Mouse (Mus musculus): Measurements from ENCODE around the gene Pitpnm2. TPM values are rescaled to one million over a fixed set of nuclear protein-coding genes. Genes with fewer than 3 reads are reported as not detected.

Gene Pitpnm2
- polyA plus RNA-seq, 1 experiment, result 4.0 TPM

DNA sequence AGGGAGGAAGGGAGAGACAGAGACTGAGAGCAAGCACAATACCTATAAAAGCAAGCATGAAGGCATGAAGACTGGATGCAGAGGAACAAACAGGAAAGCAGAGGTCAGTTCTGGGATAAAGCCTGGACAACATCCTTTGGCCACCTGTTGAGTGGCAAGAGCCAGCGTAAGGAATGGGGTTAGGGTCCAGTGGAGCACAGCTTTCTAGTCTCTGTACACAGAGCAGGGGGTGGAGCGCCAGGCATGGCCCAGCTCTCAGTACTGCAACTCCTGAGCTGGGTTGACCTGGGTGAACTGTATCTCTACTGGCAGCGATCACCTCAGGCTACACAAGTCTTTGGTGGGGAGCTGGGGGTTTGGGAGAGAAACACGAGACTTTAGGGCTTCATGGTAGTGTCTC lies 77.3 kb downstream of the Pitpnm2 start:
- no peaks in the 10 kb centered on the region for H3K79me2 ChIP-seq (ENCODE audit: control insufficient read depth, insufficient read depth)
- H3K27me3 ChIP-seq (ENCODE audit: control insufficient read depth, insufficient read depth, insufficient read length), result no peaks in the 10 kb centered on the region
- no peak overlapping the region for H3ac ChIP-seq (ENCODE audit: control insufficient read depth, insufficient read length, low read depth)
- no peaks in the 10 kb centered on the region for H3K36me3 ChIP-seq (ENCODE audit: control insufficient read depth, insufficient read depth)
- no peak overlapping the region for H3K4me3 ChIP-seq (ENCODE audit: insufficient read depth, poor library complexity, severe bottlenecking)
- H3K79me3 ChIP-seq (ENCODE audit: low read depth), result no peaks in the 10 kb centered on the region
- TF ChIP-seq FOSL1 (IDR thresholded peaks at IDR 0.05; ENCODE audit: insufficient read depth, low read length, poor library complexity, severe bottlenecking), result no peak
- TF ChIP-seq CTCF (IDR thresholded peaks at IDR 0.05; ENCODE audit: control insufficient read depth, insufficient read depth, insufficient read length), result no peak
- TF ChIP-seq MAX (IDR thresholded peaks at IDR 0.05), result no peak
- TF ChIP-seq MYOG (IDR thresholded peaks at IDR 0.05; ENCODE audit: control insufficient read depth, extremely low read depth, insufficient read length), result no peak
- TF ChIP-seq CEBPB (IDR thresholded peaks at IDR 0.05; ENCODE audit: low read depth), result no peak
- TF ChIP-seq MYOD1 (IDR thresholded peaks at IDR 0.05; ENCODE audit: control insufficient read depth, insufficient read length, low read depth), result no peak
- no peak for TF ChIP-seq USF1 (IDR thresholded peaks at IDR 0.05; ENCODE audit: low read depth)

DNA sequence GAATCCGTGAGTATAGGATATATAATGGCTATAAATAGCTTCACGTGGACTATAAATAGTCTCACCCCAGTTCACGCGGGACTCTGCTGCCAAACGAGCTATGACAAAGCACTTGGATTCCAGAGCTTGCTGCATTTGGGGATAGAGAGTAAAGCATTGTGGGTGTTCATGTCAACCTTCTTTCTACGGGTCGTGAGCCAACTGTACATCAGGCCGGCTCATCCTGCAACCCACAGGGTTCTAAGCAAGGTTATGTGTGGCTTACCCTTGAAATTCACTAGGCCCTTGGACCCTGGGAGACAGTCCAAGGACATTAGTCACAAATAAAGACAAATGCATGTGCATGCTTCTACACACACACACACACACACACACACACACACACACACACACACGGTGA lies 77.8 kb downstream of the Pitpnm2 start:
- H3K27me3 ChIP-seq (ENCODE audit: control insufficient read depth, insufficient read depth, insufficient read length), result no peaks in the 10 kb centered on the region
- H3K4me3 ChIP-seq (ENCODE audit: insufficient read depth, poor library complexity, severe bottlenecking), result no peak overlapping the region
- TF ChIP-seq CTCF (IDR thresholded peaks at IDR 0.05; ENCODE audit: control insufficient read depth, insufficient read depth, insufficient read length) (no peak), MYOD1 (IDR thresholded peaks at IDR 0.05; ENCODE audit: control insufficient read depth, insufficient read length, low read depth) (no peak), MYOG (IDR thresholded peaks at IDR 0.05; ENCODE audit: control insufficient read depth, extremely low read depth, insufficient read length) (no peak), CEBPB (IDR thresholded peaks at IDR 0.05; ENCODE audit: low read depth) (no peak), FOSL1 (IDR thresholded peaks at IDR 0.05; ENCODE audit: insufficient read depth, low read length, poor library complexity, severe bottlenecking) (no peak), MAX (IDR thresholded peaks at IDR 0.05) (no peak)
- H3K79me3 ChIP-seq (ENCODE audit: low read depth), result no peaks in the 10 kb centered on the region
- no peak overlapping the region for H3ac ChIP-seq (ENCODE audit: control insufficient read depth, insufficient read length, low read depth)
- H3K79me2 ChIP-seq (ENCODE audit: control insufficient read depth, insufficient read depth), result no peaks in the 10 kb centered on the region
- H3K36me3 ChIP-seq (ENCODE audit: control insufficient read depth, insufficient read depth), result no peaks in the 10 kb centered on the region

DNA sequence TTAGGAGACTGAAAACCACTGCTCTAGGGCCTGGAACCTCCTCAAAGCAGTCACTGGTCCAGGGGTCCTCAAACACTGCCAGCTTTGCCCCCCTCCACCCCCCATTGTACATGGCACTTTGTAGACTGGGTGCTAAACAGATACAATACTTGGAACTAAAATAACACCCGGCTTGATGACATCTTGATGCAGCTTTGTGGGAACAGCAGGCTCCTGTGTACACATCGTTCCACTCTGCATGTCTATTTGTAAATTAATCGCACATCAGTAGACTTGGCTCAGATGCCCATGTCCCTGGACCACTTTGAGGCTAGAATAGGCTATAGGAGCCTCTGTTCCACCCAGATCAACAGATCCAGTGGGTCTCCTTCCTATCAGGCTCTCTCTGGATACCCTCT lies 80.3 kb downstream of the Pitpnm2 start:
- Histone ChIP-seq H3K79me3 (ENCODE audit: low read depth) (no peaks in the 10 kb centered on the region), H3ac (ENCODE audit: control insufficient read depth, insufficient read length, low read depth) (no peak overlapping the region), H3K79me2 (ENCODE audit: control insufficient read depth, insufficient read depth) (no peaks in the 10 kb centered on the region), H3K36me3 (ENCODE audit: control insufficient read depth, insufficient read depth) (no peaks in the 10 kb centered on the region), H3K4me3 (ENCODE audit: insufficient read depth, poor library complexity, severe bottlenecking) (no peak overlapping the region), H3K27me3 (ENCODE audit: control insufficient read depth, insufficient read depth, insufficient read length) (no peaks in the 10 kb centered on the region)
- TF ChIP-seq FOSL1 (IDR thresholded peaks at IDR 0.05; ENCODE audit: insufficient read depth, low read length, poor library complexity, severe bottlenecking) (no peak), MAX (IDR thresholded peaks at IDR 0.05) (no peak)

DNA sequence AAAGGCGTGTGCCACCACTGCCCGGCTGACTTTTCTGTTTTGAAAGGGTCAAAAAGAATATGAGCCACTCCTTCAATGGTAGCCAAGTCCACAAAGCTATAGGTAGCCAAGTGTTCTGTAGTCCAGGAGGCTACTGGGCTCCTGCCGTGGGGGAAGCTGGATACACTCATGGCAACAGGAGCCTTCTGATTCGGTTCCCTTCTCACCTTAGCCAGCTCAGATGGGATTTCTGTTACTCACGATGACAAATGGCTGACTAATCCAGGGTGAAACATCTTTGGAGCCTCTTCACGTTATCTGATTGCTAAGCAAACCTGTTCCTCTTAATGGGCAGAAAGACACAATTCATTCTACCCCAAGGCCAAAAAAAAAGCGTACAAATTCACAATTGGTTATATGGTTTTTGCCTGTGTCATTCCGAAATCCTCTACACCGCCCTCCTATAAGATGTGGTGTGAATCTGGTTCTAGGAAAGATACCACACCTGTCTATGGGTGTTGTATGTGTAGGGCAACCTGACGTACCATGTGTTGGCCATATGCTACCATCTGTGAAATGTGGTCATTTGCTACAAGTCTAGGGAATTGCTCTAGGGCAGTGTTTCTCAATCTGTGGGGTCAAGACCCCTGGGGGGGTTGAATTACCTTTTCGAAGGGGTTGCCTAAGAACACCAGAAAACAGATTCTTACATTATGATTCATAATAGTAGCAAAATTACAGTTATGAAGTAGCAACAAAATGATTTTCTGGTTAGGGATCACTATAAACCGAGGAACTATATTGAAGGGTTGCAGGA lies 80.9 kb downstream of the Pitpnm2 start:
- Histone ChIP-seq H3K36me3 (ENCODE audit: control insufficient read depth, insufficient read depth) (no peaks in the 10 kb centered on the region), H3K4me3 (ENCODE audit: insufficient read depth, poor library complexity, severe bottlenecking) (no peak overlapping the region)

DNA sequence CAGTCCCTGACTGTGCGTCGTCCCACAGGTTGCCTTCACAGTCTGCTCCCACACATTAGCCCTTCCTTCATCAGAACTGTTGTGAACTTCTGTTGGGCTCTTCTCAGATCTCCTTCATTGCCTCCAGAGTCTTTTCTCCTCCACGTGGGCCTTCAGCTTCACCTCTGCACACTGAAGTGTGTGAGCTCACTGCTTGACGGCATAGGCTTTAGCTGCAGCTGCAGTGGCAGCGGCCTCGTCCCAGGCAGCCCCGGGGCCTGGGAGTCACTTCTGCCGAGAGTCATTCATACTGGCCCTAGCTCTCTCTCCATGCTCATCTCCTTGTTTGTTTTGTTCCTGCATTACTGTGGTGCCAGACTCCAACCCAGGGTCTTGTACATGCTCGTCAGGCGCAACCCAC lies 81.9 kb downstream of the Pitpnm2 start:
- Histone ChIP-seq H3ac (ENCODE audit: control insufficient read depth, insufficient read length, low read depth) (no peak overlapping the region), H3K36me3 (ENCODE audit: control insufficient read depth, insufficient read depth) (no peaks in the 10 kb centered on the region), H3K79me2 (ENCODE audit: control insufficient read depth, insufficient read depth) (no peaks in the 10 kb centered on the region), H3K79me3 (ENCODE audit: low read depth) (no peaks in the 10 kb centered on the region), H3K4me3 (ENCODE audit: insufficient read depth, poor library complexity, severe bottlenecking) (no peak overlapping the region), H3K27me3 (ENCODE audit: control insufficient read depth, insufficient read depth, insufficient read length) (no peaks in the 10 kb centered on the region)
- TF ChIP-seq MYOD1 (IDR thresholded peaks at IDR 0.05; ENCODE audit: control insufficient read depth, insufficient read length, low read depth) (no peak), CEBPB (IDR thresholded peaks at IDR 0.05; ENCODE audit: low read depth) (no peak), MAX (IDR thresholded peaks at IDR 0.05) (no peak)

More for the DNA sequence above, 80.9 kb downstream of the Pitpnm2 start:
- Histone ChIP-seq H3K79me2 (ENCODE audit: control insufficient read depth, insufficient read depth) (no peaks in the 10 kb centered on the region), H3ac (ENCODE audit: control insufficient read depth, insufficient read length, low read depth) (no peak overlapping the region), H3K27me3 (ENCODE audit: control insufficient read depth, insufficient read depth, insufficient read length) (no peaks in the 10 kb centered on the region), H3K79me3 (ENCODE audit: low read depth) (no peaks in the 10 kb centered on the region)
- no peak for TF ChIP-seq USF1 (IDR thresholded peaks at IDR 0.05; ENCODE audit: low read depth)
- TF ChIP-seq FOSL1 (IDR thresholded peaks at IDR 0.05; ENCODE audit: insufficient read depth, low read length, poor library complexity, severe bottlenecking), result no peak
- peak; percentile 20 for TF ChIP-seq CEBPB (IDR thresholded peaks at IDR 0.05; ENCODE audit: low read depth)
- TF ChIP-seq MAX (IDR thresholded peaks at IDR 0.05), result no peak

- H3K36me3 ChIP-seq (ENCODE audit: control insufficient read depth, insufficient read depth), result no peaks in the 10 kb centered on the region
- H3ac ChIP-seq (ENCODE audit: control insufficient read depth, insufficient read length, low read depth), result no peak overlapping the region
- no peak overlapping the region for H3K4me3 ChIP-seq (ENCODE audit: insufficient read depth, poor library complexity, severe bottlenecking)
- no peak for TF ChIP-seq USF1 (IDR thresholded peaks at IDR 0.05; ENCODE audit: low read depth)
- no peak for TF ChIP-seq CTCF (IDR thresholded peaks at IDR 0.05; ENCODE audit: control insufficient read depth, insufficient read depth, insufficient read length)
- TF ChIP-seq CEBPB (IDR thresholded peaks at IDR 0.05; ENCODE audit: low read depth), result no peak
- TF ChIP-seq MYOD1 (IDR thresholded peaks at IDR 0.05; ENCODE audit: control insufficient read depth, insufficient read length, low read depth), result no peak
- H3K79me2 ChIP-seq (ENCODE audit: control insufficient read depth, insufficient read depth), result no peaks in the 10 kb centered on the region
- no peaks in the 10 kb centered on the region for H3K27me3 ChIP-seq (ENCODE audit: control insufficient read depth, insufficient read depth, insufficient read length)
- H3K79me3 ChIP-seq (ENCODE audit: low read depth), result no peaks in the 10 kb centered on the region
These were observed 82.8 kb downstream of the Pitpnm2 start for GRCm38 (mm10) chr5:124166741-124167140.
